Mouse (Mus musculus): ENCODE measurements at regions not wholly inside any gene's neighbourhood (a gene's known extent, or its start where the extent isn't known, plus 50 kb on each side); places are given as distances from the start of the nearest gene placed in this dataset.

GRCm38 (mm10) chr1:151118982-151119381 lies 63.4 kb upstream of the Gm47985 start:
- DNase-seq (ENCODE audit: low spot score in 2 of 2) = no peak

GRCm38 (mm10) chr1:151119566-151119965 lies 62.8 kb upstream of the Gm47985 start:
- DNase-seq (ENCODE audit: low spot score in 2 of 2) = no peak

GRCm38 (mm10) chr1:151121686-151122085 lies 60.7 kb upstream of the Gm47985 start:
- no peak for DNase-seq (ENCODE audit: low spot score in 2 of 2)

GRCm38 (mm10) chr1:151123964-151124363 lies 58.4 kb upstream of the Gm47985 start:
- DNase-seq (ENCODE audit: low spot score in 2 of 2) = no peak

- DNase-seq (ENCODE audit: low spot score in 2 of 2) = no peak
Observed at GRCm38 (mm10) chr1:151125028-151125659, 57.2 kb upstream of the Gm47985 start.

- no peak for DNase-seq (ENCODE audit: low spot score in 2 of 2)
Observed at GRCm38 (mm10) chr1:151125764-151126485, 56.4 kb upstream of the Gm47985 start.

- no peak for DNase-seq (ENCODE audit: low spot score in 2 of 2)
Observed at GRCm38 (mm10) chr1:151126756-151127155, 55.6 kb upstream of the Gm47985 start.

- DNase-seq (ENCODE audit: low spot score in 2 of 2) = no peak
Observed at GRCm38 (mm10) chr1:151128005-151128404, 54.3 kb upstream of the Gm47985 start.

GRCm38 (mm10) chr1:151128955-151129354 lies 53.4 kb upstream of the Gm47985 start:
- DNase-seq (ENCODE audit: low spot score in 2 of 2) = no peak

GRCm38 (mm10) chr1:151130036-151130435 lies 52.3 kb upstream of the Gm47985 start:
- no peak for DNase-seq (ENCODE audit: low spot score in 2 of 2)

- no peak for DNase-seq (ENCODE audit: low spot score in 2 of 2)
Observed at GRCm38 (mm10) chr1:151130845-151131626, 51.3 kb upstream of the Gm47985 start.

- no peak for DNase-seq (ENCODE audit: low spot score in 2 of 2)
Observed at GRCm38 (mm10) chr1:151131627-151132284, 50.6 kb upstream of the Gm47985 start.
